Mouse (Mus musculus): ENCODE measurements around the gene Olfr895. TPM values are rescaled to one million over a fixed set of nuclear protein-coding genes. Genes with fewer than 3 reads are reported as not detected.

Olfr895 gene
- not detected for total RNA-seq (2023)

GRCm38 (mm10) chr9:38267551-38267950, at the start of gene Olfr895:
TSS of gene Olfr895 (plus strand) at chr9:38267851.

DNA sequence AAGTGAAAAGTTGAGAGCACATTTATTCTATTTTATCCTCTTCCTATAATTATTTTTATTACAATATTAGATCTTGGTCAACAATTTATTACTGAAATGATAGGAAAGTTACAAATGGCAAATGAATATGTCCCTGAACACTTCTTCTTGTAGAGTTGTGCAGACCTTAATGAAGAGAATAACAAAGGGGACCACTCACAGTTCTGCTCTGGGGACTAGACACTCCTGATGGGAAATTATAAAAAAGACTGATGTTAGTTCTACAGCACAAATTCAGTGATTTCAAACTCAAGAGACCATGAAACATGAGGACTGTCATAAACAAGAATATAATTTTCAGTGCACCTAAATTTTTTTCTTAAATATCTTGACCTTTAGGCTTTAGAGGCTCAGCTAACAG, 15.2 kb upstream of the Olfr895 start, which contains the start of gene Olfr143:
TSS of gene Olfr143 (plus strand) at position 301 of the 400 bp plus-strand sequence.

GRCm38 (mm10) chr9:38290807-38291206, 23.2 kb downstream of the Olfr895 start, which contains the start of gene Olfr896-ps1:
TSS of gene Olfr896-ps1 (plus strand) at chr9:38291107.

Other genes with a start within 250 kb of the Olfr895 start
- not detected for gene Olfr883, start 242.0 kb upstream of the Olfr895 start, total RNA-seq (2023)
- gene Olfr884, start 221.3 kb upstream of the Olfr895 start, total RNA-seq (2023) = not detected
- not detected for gene Olfr885, start 206.5 kb upstream of the Olfr895 start, total RNA-seq (2023)
- gene Olfr887, start 183.8 kb upstream of the Olfr895 start, total RNA-seq (2023) = not detected
- not detected for gene Olfr888, start 159.7 kb upstream of the Olfr895 start, total RNA-seq (2023)
- gene Olfr889, start 152.7 kb upstream of the Olfr895 start, total RNA-seq (2023) = not detected
- not detected for gene Olfr890, start 125.3 kb upstream of the Olfr895 start, total RNA-seq (2023)
- gene Olfr891, start 87.0 kb upstream of the Olfr895 start, total RNA-seq (2023) = not detected
- gene Olfr893, start 59.5 kb upstream of the Olfr895 start, total RNA-seq (2023) = not detected
- gene Olfr894, start 49.8 kb upstream of the Olfr895 start, total RNA-seq (2023) = not detected
- gene Olfr143, start 15.1 kb upstream of the Olfr895 start, total RNA-seq (2023) = not detected
- not detected for gene Olfr896-ps1, start 23.3 kb downstream of the Olfr895 start, total RNA-seq (2023)
- gene Olfr25, start 61.2 kb downstream of the Olfr895 start, total RNA-seq (2023) = not detected
- not detected for gene Olfr898, start 80.6 kb downstream of the Olfr895 start, total RNA-seq (2023)
- not detected for gene Olfr250, start 99.0 kb downstream of the Olfr895 start, total RNA-seq (2023)
- not detected for gene Olfr251, start 109.2 kb downstream of the Olfr895 start, total RNA-seq (2023)
- not detected for gene Olfr147, start 133.8 kb downstream of the Olfr895 start, total RNA-seq (2023)
- not detected for gene Olfr901, start 161.6 kb downstream of the Olfr895 start, total RNA-seq (2023)
- gene Olfr902, start 179.8 kb downstream of the Olfr895 start, total RNA-seq (2023) = not detected
- not detected for gene Olfr904, start 195.3 kb downstream of the Olfr895 start, total RNA-seq (2023)
- gene Olfr905, start 203.3 kb downstream of the Olfr895 start, total RNA-seq (2023) = not detected
- gene Olfr906, start 219.2 kb downstream of the Olfr895 start, total RNA-seq (2023) = not detected
- gene Olfr907, start 227.9 kb downstream of the Olfr895 start, total RNA-seq (2023) = not detected

Data from CD4-positive naive resting alpha-beta T cell, adult 76 days (primary cell).